Mouse (Mus musculus): ENCODE measurements at regions not wholly inside any gene's neighbourhood (a gene's known extent, or its start where the extent isn't known, plus 50 kb on each side); places are given as distances from the start of the nearest gene placed in this dataset.

DNA sequence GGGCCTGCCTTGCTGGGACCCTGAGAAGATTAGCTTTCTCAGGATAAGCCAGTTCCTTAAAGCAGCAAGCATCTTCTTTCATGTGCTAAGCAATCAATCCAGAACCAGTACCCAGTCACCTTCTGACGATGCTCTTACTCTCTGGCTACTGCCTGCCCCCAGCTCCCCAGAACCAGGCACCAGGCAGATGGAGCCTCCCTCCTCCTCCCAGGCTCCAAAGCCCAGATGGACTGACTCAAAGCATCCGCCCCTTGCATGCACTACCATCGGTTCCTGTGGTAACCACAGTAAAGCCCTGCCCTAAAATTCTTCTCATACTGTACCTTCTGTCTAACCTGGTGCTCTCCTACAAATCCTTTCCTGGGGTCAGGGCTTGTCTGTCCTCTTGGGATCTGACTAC lies 227.8 kb downstream of the Mex3b start:
- Histone ChIP-seq H3K4me1 (ENCODE audit: control insufficient read depth, insufficient read depth, low read length) (no peaks in the 10 kb centered on the region), H3K9ac (ENCODE audit: low read depth, low read length) (no peak overlapping the region), H3K36me3 (ENCODE audit: control insufficient read depth, insufficient read depth, low read length) (no peaks in the 10 kb centered on the region), H3K27ac (replicated peaks; ENCODE audit: insufficient read depth, low read depth, low read length) (no peak overlapping the region), H3K27me3 (ENCODE audit: control insufficient read depth, insufficient read depth, low read length) (no peaks in the 10 kb centered on the region), H3K4me3 (ENCODE audit: insufficient read depth, low read depth, low read length) (no peak overlapping the region), H3K79me2 (ENCODE audit: control insufficient read depth, insufficient read depth, low read length) (no peaks in the 10 kb centered on the region)
- no peak for TF ChIP-seq CTCF (IDR thresholded peaks at IDR 0.05; ENCODE audit: low read depth, low read length)
- no peak for TF ChIP-seq POLR2A (IDR thresholded peaks at IDR 0.05; ENCODE audit: extremely low read depth, insufficient read depth, low read length)
- no peak for DNase-seq (ENCODE audit: extremely low read depth, low read depth, low spot score)
- WGBS = 77% methylated on average over 3 of the region's 3 CpGs

GRCm38 (mm10) chr7:83095593-83095992 lies 228.5 kb downstream of the Mex3b start:
- no peak for DNase-seq (ENCODE audit: extremely low read depth, low read depth, low spot score)
- H3K9ac ChIP-seq (ENCODE audit: low read depth, low read length) = no peak overlapping the region
- TF ChIP-seq POLR2A (IDR thresholded peaks at IDR 0.05; ENCODE audit: extremely low read depth, insufficient read depth, low read length) = no peak
- no peak for TF ChIP-seq CTCF (IDR thresholded peaks at IDR 0.05; ENCODE audit: low read depth, low read length)
- no peaks in the 10 kb centered on the region for H3K4me1 ChIP-seq (ENCODE audit: control insufficient read depth, insufficient read depth, low read length)
- WGBS = 89% methylated on average over 3 of the region's 3 CpGs
- H3K27me3 ChIP-seq (ENCODE audit: control insufficient read depth, insufficient read depth, low read length) = no peaks in the 10 kb centered on the region
- H3K36me3 ChIP-seq (ENCODE audit: control insufficient read depth, insufficient read depth, low read length) = no peaks in the 10 kb centered on the region
- H3K79me2 ChIP-seq (ENCODE audit: control insufficient read depth, insufficient read depth, low read length) = no peaks in the 10 kb centered on the region
- H3K4me3 ChIP-seq (ENCODE audit: insufficient read depth, low read depth, low read length) = no peak overlapping the region
- no peak overlapping the region for H3K27ac ChIP-seq (replicated peaks; ENCODE audit: insufficient read depth, low read depth, low read length)

GRCm38 (mm10) chr7:83104426-83104825 lies 237.3 kb downstream of the Mex3b start:
- H3K4me3 ChIP-seq (ENCODE audit: insufficient read depth, low read depth, low read length) = no peak overlapping the region
- H3K36me3 ChIP-seq (ENCODE audit: control insufficient read depth, insufficient read depth, low read length) = no peaks in the 10 kb centered on the region
- no peaks in the 10 kb centered on the region for H3K27me3 ChIP-seq (ENCODE audit: control insufficient read depth, insufficient read depth, low read length)
- no peak for DNase-seq (ENCODE audit: extremely low read depth, low read depth, low spot score)
- no peak overlapping the region for H3K27ac ChIP-seq (replicated peaks; ENCODE audit: insufficient read depth, low read depth, low read length)
- no peak for TF ChIP-seq CTCF (IDR thresholded peaks at IDR 0.05; ENCODE audit: low read depth, low read length)
- TF ChIP-seq POLR2A (IDR thresholded peaks at IDR 0.05; ENCODE audit: extremely low read depth, insufficient read depth, low read length) = no peak
- no peaks in the 10 kb centered on the region for H3K4me1 ChIP-seq (ENCODE audit: control insufficient read depth, insufficient read depth, low read length)
- H3K79me2 ChIP-seq (ENCODE audit: control insufficient read depth, insufficient read depth, low read length) = no peaks in the 10 kb centered on the region
- 79% methylated on average over 1 of the region's 1 CpGs for WGBS
- H3K9ac ChIP-seq (ENCODE audit: low read depth, low read length) = no peak overlapping the region

DNA sequence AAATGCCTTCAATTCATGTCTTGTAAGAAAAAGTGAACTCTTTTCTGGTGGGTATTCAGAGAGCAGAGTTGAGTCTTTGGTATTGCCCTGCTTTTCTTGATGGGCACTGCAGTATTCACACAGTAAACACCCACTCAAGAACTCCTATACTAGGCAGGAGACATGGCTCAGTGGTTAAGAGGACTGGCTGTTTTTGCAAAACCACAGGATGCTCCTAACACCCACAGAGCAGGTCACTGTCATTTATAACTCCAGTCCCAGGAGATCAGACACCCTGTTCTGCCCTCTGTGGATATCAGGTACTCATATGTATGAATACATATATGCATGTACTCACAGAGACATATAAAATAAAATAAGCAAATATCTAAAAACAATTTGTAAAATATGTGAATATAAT lies 238.5 kb downstream of the Mex3b start:
- Histone ChIP-seq H3K27ac (replicated peaks; ENCODE audit: insufficient read depth, low read depth, low read length) (no peak overlapping the region), H3K36me3 (ENCODE audit: control insufficient read depth, insufficient read depth, low read length) (no peaks in the 10 kb centered on the region), H3K27me3 (ENCODE audit: control insufficient read depth, insufficient read depth, low read length) (no peaks in the 10 kb centered on the region), H3K79me2 (ENCODE audit: control insufficient read depth, insufficient read depth, low read length) (no peaks in the 10 kb centered on the region), H3K9ac (ENCODE audit: low read depth, low read length) (no peak overlapping the region), H3K4me3 (ENCODE audit: insufficient read depth, low read depth, low read length) (no peak overlapping the region), H3K4me1 (ENCODE audit: control insufficient read depth, insufficient read depth, low read length) (no peaks in the 10 kb centered on the region)
- no peak for TF ChIP-seq POLR2A (IDR thresholded peaks at IDR 0.05; ENCODE audit: extremely low read depth, insufficient read depth, low read length)
- no peak for TF ChIP-seq CTCF (IDR thresholded peaks at IDR 0.05; ENCODE audit: low read depth, low read length)
- DNase-seq (ENCODE audit: extremely low read depth, low read depth, low spot score) = no peak

DNA sequence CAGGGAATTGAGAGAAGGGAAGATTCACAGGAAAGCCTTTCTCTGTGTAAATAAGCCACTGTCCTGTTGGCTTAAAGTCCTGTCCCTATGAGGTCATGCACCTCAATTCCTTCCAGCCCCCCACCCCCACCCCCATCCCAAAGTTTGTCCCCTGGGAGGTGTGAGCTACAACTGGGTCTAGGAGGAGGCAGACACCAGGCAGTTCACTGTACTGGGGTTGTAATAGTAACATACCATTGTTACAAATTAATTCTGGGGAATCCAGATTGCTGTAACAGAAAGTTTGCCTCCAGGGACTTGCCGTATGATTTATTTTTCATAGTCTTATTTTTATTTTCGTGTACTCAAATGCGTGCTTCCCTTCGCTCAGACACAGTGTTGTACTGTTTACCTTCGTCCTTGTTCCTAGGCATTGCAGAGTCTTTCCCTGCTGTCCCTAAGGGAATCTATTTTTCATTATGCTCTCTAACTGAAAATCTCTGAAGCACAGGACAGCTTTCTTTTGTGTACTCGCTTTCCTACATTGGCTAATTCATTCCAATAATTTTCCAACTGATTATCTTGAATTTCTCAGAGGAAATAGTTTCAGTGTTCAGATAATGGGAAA lies 244.2 kb downstream of the Mex3b start:
- Histone ChIP-seq H3K4me3 (ENCODE audit: insufficient read depth, low read depth, low read length) (no peak overlapping the region), H3K4me1 (ENCODE audit: control insufficient read depth, insufficient read depth, low read length) (no peaks in the 10 kb centered on the region), H3K27me3 (ENCODE audit: control insufficient read depth, insufficient read depth, low read length) (no peaks in the 10 kb centered on the region), H3K27ac (replicated peaks; ENCODE audit: insufficient read depth, low read depth, low read length) (no peak overlapping the region), H3K79me2 (ENCODE audit: control insufficient read depth, insufficient read depth, low read length) (no peaks in the 10 kb centered on the region), H3K9ac (ENCODE audit: low read depth, low read length) (no peak overlapping the region), H3K36me3 (ENCODE audit: control insufficient read depth, insufficient read depth, low read length) (no peaks in the 10 kb centered on the region)
- TF ChIP-seq POLR2A (IDR thresholded peaks at IDR 0.05; ENCODE audit: extremely low read depth, insufficient read depth, low read length) = no peak
- TF ChIP-seq CTCF (IDR thresholded peaks at IDR 0.05; ENCODE audit: low read depth, low read length) = no peak
- 81% methylated on average over 6 of the region's 6 CpGs for WGBS
- DNase-seq (ENCODE audit: extremely low read depth, low read depth, low spot score) = no peak

DNA sequence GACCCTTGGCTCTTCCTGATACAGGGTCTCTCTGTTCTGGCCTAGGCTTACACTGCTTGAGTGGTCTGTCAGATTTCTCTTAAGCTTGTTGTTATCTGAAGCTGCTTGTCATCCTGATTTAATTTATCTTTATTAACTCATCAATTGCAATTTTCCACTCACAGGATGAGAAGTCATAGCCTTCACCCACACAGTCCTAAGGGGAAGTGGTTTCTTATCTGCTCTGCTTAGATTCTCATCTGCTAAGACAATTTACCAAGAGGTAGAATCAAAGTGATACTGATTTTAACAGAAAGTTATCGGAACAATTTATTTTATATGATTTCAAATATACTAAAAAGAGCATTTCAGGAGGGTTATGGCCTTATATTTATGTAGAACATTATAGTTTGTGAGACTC lies 249.4 kb downstream of the Mex3b start:
- no peaks in the 10 kb centered on the region for H3K79me2 ChIP-seq (ENCODE audit: control insufficient read depth, insufficient read depth, low read length)
- no peak overlapping the region for H3K9ac ChIP-seq (ENCODE audit: low read depth, low read length)
- H3K36me3 ChIP-seq (ENCODE audit: control insufficient read depth, insufficient read depth, low read length) = no peaks in the 10 kb centered on the region
- no peaks in the 10 kb centered on the region for H3K27me3 ChIP-seq (ENCODE audit: control insufficient read depth, insufficient read depth, low read length)
- H3K27ac ChIP-seq (replicated peaks; ENCODE audit: insufficient read depth, low read depth, low read length) = no peak overlapping the region
- WGBS = 98% methylated on average over 1 of the region's 1 CpGs
- TF ChIP-seq CTCF (IDR thresholded peaks at IDR 0.05; ENCODE audit: low read depth, low read length) = no peak
- DNase-seq (ENCODE audit: extremely low read depth, low read depth, low spot score) = no peak
- no peaks in the 10 kb centered on the region for H3K4me1 ChIP-seq (ENCODE audit: control insufficient read depth, insufficient read depth, low read length)
- no peak overlapping the region for H3K4me3 ChIP-seq (ENCODE audit: insufficient read depth, low read depth, low read length)

All from liver, adult 2 months (tissue).